Mouse (Mus musculus): Measurements from ENCODE around the gene Plekha6. TPM values are rescaled to one million over a fixed set of nuclear protein-coding genes. Genes with fewer than 3 reads are reported as not detected.

Gene Plekha6
- polyA plus RNA-seq, 1 experiment = 97.1 TPM

DNA sequence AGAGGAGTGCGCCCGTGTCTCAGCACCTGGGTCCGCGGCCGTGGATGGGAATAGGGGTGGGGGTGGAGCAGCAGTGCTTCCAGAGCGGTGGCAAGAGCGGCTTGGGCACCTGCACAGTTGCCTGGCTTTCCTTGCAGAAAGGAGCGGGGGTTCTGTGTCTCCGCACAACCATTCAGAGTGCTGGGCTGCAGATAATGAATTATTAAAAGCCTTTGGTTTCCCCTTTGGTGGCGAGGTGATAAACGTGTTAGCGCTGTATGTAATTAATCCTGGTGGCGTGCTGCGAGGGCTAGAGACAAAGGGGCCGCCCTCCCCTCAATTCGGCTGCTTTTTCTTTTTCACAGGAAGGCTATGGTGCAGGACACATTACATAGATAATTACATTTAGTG lies 18.7 kb downstream of the Plekha6 start:
- no peak overlapping the region for H3K27ac ChIP-seq (ENCODE audit: control insufficient read depth, insufficient read depth, low read depth, low read length)
- H3K4me3 ChIP-seq (ENCODE audit: control insufficient read depth, low read depth, low read length) = peak overlapping the region; percentile 52
- no peaks in the 10 kb centered on the region for H3K27me3 ChIP-seq (ENCODE audit: control insufficient read depth, insufficient read depth, low read length)
- peaks cover 9% of the 10 kb centered on the region; the same call in 1 of the 2 replicates for H3K4me1 ChIP-seq (ENCODE audit: control insufficient read depth, insufficient read depth, low read length)
- no peak for TF ChIP-seq CTCF (IDR thresholded peaks at IDR 0.05; ENCODE audit: control insufficient read depth, insufficient read depth, insufficient replicate concordance, low read depth, low read length)
- no peaks in the 10 kb centered on the region for H3K36me3 ChIP-seq (ENCODE audit: control insufficient read depth, insufficient read depth, low read length)

GRCm38 (mm10) chr1:133183141-133183925 lies 19.3 kb downstream of the Plekha6 start:
- H3K36me3 ChIP-seq (ENCODE audit: control insufficient read depth, insufficient read depth, low read length) = no peaks in the 10 kb centered on the region
- H3K27ac ChIP-seq (ENCODE audit: control insufficient read depth, insufficient read depth, low read depth, low read length) = no peak overlapping the region
- H3K27me3 ChIP-seq (ENCODE audit: control insufficient read depth, insufficient read depth, low read length) = no peaks in the 10 kb centered on the region
- no peak overlapping the region for H3K4me3 ChIP-seq (ENCODE audit: control insufficient read depth, low read depth, low read length)
- H3K4me1 ChIP-seq (ENCODE audit: control insufficient read depth, insufficient read depth, low read length) = peaks cover 14% of the 10 kb centered on the region
- no peak for TF ChIP-seq CTCF (IDR thresholded peaks at IDR 0.05; ENCODE audit: control insufficient read depth, insufficient read depth, insufficient replicate concordance, low read depth, low read length)
- TF ChIP-seq POLR2A (IDR thresholded peaks at IDR 0.05; ENCODE audit: control insufficient read depth, low read depth, low read length) = no peak

GRCm38 (mm10) chr1:133187948-133188680 lies 24.1 kb downstream of the Plekha6 start:
- H3K4me1 ChIP-seq (ENCODE audit: control insufficient read depth, insufficient read depth, low read length) = peaks cover 10% of the 10 kb centered on the region

GRCm38 (mm10) chr1:133188719-133189118 lies 24.7 kb downstream of the Plekha6 start:
- Histone ChIP-seq H3K27ac (ENCODE audit: control insufficient read depth, insufficient read depth, low read depth, low read length) (no peak overlapping the region), H3K27me3 (ENCODE audit: control insufficient read depth, insufficient read depth, low read length) (no peaks in the 10 kb centered on the region), H3K36me3 (ENCODE audit: control insufficient read depth, insufficient read depth, low read length) (no peaks in the 10 kb centered on the region), H3K4me1 (ENCODE audit: control insufficient read depth, insufficient read depth, low read length) (peaks cover 10% of the 10 kb centered on the region), H3K4me3 (ENCODE audit: control insufficient read depth, low read depth, low read length) (no peak overlapping the region)
- TF ChIP-seq POLR2A (IDR thresholded peaks at IDR 0.05; ENCODE audit: control insufficient read depth, low read depth, low read length) = no peak
- TF ChIP-seq CTCF (IDR thresholded peaks at IDR 0.05; ENCODE audit: control insufficient read depth, insufficient read depth, insufficient replicate concordance, low read depth, low read length) = no peak

More at GRCm38 (mm10) chr1:133187948-133188680, 24.1 kb downstream of the Plekha6 start:
- no peak overlapping the region for H3K27ac ChIP-seq (ENCODE audit: control insufficient read depth, insufficient read depth, low read depth, low read length)
- no peaks in the 10 kb centered on the region for H3K36me3 ChIP-seq (ENCODE audit: control insufficient read depth, insufficient read depth, low read length)
- TF ChIP-seq CTCF (IDR thresholded peaks at IDR 0.05; ENCODE audit: control insufficient read depth, insufficient read depth, insufficient replicate concordance, low read depth, low read length) (no peak), POLR2A (IDR thresholded peaks at IDR 0.05; ENCODE audit: control insufficient read depth, low read depth, low read length) (no peak)
- peak overlapping the region; percentile 48 for H3K4me3 ChIP-seq (ENCODE audit: control insufficient read depth, low read depth, low read length)
- no peaks in the 10 kb centered on the region for H3K27me3 ChIP-seq (ENCODE audit: control insufficient read depth, insufficient read depth, low read length)

GRCm38 (mm10) chr1:133189471-133189870 lies 25.5 kb downstream of the Plekha6 start:
- TF ChIP-seq POLR2A (IDR thresholded peaks at IDR 0.05; ENCODE audit: control insufficient read depth, low read depth, low read length) = no peak
- TF ChIP-seq CTCF (IDR thresholded peaks at IDR 0.05; ENCODE audit: control insufficient read depth, insufficient read depth, insufficient replicate concordance, low read depth, low read length) = no peak
- H3K36me3 ChIP-seq (ENCODE audit: control insufficient read depth, insufficient read depth, low read length) = no peaks in the 10 kb centered on the region
- no peak overlapping the region for H3K4me3 ChIP-seq (ENCODE audit: control insufficient read depth, low read depth, low read length)
- no peaks in the 10 kb centered on the region for H3K27me3 ChIP-seq (ENCODE audit: control insufficient read depth, insufficient read depth, low read length)
- no peak overlapping the region for H3K27ac ChIP-seq (ENCODE audit: control insufficient read depth, insufficient read depth, low read depth, low read length)
- H3K4me1 ChIP-seq (ENCODE audit: control insufficient read depth, insufficient read depth, low read length) = peaks cover 10% of the 10 kb centered on the region

DNA sequence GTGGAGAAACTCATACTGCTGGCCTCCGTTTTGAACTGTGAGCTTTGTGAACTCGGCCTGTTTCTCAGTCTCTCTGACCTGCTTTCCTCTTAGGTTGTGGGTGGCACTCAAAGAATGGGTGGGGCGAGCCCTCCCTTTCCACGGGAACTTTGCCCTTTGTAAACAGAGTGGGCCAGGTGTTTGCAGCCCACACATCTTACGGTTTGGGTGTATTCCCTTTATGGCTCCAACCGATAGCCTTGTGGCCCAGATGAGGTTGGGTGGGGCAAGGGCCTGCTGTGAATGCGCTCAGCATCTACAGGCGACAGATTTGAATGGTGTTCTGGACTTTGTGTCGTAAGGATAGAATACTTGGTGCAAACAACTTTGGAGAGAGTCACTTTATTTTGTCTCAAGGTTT lies 26.5 kb downstream of the Plekha6 start:
- H3K4me3 ChIP-seq (ENCODE audit: control insufficient read depth, low read depth, low read length) = no peak overlapping the region
- H3K36me3 ChIP-seq (ENCODE audit: control insufficient read depth, insufficient read depth, low read length) = no peaks in the 10 kb centered on the region
- peaks cover 10% of the 10 kb centered on the region for H3K4me1 ChIP-seq (ENCODE audit: control insufficient read depth, insufficient read depth, low read length)
- H3K27me3 ChIP-seq (ENCODE audit: control insufficient read depth, insufficient read depth, low read length) = no peaks in the 10 kb centered on the region
- no peak overlapping the region for H3K27ac ChIP-seq (ENCODE audit: control insufficient read depth, insufficient read depth, low read depth, low read length)
- no peak for TF ChIP-seq CTCF (IDR thresholded peaks at IDR 0.05; ENCODE audit: control insufficient read depth, insufficient read depth, insufficient replicate concordance, low read depth, low read length)
- TF ChIP-seq POLR2A (IDR thresholded peaks at IDR 0.05; ENCODE audit: control insufficient read depth, low read depth, low read length) = no peak

- Histone ChIP-seq H3K36me3 (ENCODE audit: control insufficient read depth, insufficient read depth, low read length) (no peaks in the 10 kb centered on the region), H3K4me3 (ENCODE audit: control insufficient read depth, low read depth, low read length) (no peak overlapping the region), H3K27me3 (ENCODE audit: control insufficient read depth, insufficient read depth, low read length) (no peaks in the 10 kb centered on the region), H3K4me1 (ENCODE audit: control insufficient read depth, insufficient read depth, low read length) (no peaks in the 10 kb centered on the region), H3K27ac (ENCODE audit: control insufficient read depth, insufficient read depth, low read depth, low read length) (no peak overlapping the region)
- TF ChIP-seq POLR2A (IDR thresholded peaks at IDR 0.05; ENCODE audit: control insufficient read depth, low read depth, low read length) = no peak
- TF ChIP-seq CTCF (IDR thresholded peaks at IDR 0.05; ENCODE audit: control insufficient read depth, insufficient read depth, insufficient replicate concordance, low read depth, low read length) = no peak
These were observed 32.2 kb downstream of the Plekha6 start for GRCm38 (mm10) chr1:133196181-133196580.

All from testis, adult 2 months (tissue).